Mouse (Mus musculus) monocyte, adult 2 months (primary cell): ENCODE data around the gene Smad3.

ENCODE experiments used
- DNase-seq, 2 experiments: peaks; one replicate each; pipeline ENCODE4 v3.0.0; 2022; ENCODE audit warnings: low spot score in 2 of 2, low read depth in 1 of 2

The Smad3 gene

DNA sequence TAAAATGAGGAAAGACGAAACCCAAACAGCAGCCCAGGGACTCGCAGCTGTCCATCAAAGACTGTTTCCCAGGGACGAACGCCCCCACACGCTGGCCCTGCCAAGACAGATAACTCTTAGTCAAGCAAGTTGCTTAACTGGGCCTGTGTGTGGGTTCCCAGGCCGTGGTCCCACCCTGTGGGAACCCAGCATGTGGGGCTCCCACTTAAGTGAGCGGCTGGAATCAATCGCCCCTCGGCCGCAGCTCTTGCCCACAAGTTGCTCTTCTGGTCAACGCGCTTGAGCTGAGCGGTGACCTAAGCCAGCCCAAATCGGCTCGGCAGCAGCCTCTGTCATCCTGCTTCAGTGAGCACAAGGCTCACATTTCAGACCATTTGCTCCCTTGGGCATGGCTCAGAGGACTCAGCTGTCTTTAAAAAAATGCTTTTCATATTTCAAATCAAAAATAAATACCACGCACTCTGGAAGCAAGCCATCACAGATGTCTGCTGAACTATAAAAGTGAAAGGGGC lies 55.2 kb downstream of the Smad3 start:
- no peak for DNase-seq

DNA sequence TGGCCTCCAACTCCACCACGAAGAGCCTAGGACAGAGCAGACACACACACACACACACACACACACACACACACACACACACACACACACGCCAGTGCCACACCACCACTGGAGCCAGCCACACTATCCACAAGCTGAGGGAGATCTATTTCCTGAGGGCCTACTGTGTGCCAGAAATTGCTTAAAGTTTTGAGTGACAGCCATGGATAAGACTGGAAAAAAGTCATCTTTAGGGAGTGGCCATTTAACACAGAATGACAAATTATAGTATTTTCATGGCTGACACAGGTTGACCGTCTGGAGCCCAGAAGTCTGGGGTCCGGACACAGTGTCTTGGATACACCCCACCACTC lies 55.9 kb downstream of the Smad3 start:
- DNase-seq = no peak

DNA sequence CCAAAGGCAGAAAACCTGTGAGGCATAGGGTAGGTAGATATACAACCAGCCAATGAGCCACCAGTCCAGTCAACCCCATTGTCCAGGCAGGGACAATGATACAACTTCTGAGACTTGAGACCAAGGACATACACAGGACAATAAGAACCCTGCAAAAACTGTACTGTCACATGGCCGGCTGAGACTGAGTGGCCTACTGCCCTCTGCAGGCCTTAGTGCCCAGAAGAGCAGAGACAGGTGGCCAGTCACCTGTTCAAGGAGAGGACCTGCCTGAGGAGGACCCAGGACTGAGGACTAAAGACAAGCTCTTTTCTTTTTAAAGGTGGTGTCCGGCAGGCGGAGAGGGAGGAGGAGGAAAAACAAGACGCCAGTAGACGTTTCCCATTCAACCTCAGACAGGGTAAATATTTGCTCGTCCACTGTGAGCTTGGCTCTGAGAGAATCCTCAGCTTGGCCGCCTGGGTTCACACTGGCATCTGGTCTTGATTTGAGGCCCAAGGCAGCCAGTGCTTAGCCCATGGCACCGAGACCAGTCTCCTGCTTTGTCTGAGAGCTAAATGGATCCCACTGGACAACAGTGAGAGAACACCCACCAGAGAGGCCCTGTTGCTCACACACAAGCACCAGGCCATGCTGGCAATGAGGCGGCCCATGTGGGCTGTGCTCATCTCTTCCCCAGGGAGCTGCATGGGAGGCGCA lies 56.4 kb downstream of the Smad3 start:
- DNase-seq = no peak

DNA sequence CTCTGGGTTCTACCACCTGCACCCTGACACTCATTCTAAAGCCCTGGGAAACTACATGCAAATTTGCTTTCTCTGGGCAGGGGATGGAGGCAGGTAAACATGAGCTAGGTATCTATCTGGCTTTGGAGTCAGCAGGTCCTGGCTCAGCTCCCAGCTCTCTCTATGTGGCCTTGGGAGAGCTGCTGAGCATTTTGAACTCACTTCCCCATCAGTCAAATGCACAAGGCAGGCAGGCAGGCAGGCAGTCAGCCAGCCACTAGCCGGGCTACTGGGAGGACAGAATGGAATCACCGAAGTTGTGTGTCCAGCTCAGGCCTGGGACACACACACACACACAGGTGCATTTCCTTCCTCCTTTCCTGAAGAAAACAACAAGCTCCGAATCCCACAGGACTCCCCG lies 58.6 kb downstream of the Smad3 start:
- no peak for DNase-seq

DNA sequence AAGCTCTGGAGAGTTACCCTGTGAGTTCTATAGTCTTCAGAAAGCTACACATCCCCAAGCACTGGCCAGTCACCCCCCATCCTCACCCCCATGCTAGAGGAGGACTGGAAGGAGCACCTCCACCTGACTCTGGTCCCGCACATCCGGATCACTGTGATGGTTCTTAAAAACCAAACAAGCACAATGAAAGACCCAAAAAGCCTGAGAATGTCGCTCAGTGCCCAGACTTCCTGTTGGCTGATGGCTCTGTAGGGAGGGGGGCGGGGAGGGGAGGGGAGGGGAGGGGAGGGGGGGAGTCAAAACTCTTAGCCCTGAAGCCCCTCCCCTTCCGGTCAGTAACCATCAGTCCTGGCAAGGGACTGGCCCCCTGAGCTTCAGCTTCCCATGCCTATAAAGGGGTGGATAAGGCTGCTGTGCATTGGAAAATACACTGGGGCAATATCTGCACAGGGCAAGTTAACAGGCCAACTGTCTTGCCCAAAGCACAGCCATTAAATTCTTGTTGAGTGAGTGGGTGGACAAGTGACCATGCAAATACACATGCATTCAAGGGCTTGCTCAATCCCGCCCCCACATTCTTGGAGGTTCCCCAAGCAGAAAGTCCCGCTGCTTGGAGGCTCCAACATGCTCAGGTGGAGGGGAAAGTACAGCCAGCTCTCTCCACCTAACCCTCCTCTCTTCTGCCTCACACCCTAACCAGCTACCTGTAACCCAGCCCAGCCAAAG lies 59.3 kb downstream of the Smad3 start:
- no peak for DNase-seq

DNA sequence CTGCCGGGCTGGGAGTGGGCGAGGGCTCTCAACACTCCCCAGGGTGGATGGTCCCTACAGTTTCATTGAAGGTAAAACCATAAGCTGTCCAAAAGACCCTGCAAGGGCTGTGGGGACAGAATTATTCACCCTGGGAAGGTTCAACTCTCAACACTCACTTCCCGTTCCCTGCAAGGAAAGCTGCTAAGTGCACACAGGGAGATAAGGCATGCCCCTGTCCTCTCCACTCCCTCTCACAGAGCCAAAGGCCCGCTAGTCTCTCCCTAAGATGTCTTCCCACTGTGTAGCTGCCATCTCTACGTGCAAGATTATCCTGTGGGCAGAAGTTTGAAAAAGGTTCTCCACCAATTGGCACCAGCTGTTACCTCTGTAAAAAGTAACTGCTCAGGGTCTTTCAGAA lies 60.2 kb downstream of the Smad3 start:
- DNase-seq = no peak

DNA sequence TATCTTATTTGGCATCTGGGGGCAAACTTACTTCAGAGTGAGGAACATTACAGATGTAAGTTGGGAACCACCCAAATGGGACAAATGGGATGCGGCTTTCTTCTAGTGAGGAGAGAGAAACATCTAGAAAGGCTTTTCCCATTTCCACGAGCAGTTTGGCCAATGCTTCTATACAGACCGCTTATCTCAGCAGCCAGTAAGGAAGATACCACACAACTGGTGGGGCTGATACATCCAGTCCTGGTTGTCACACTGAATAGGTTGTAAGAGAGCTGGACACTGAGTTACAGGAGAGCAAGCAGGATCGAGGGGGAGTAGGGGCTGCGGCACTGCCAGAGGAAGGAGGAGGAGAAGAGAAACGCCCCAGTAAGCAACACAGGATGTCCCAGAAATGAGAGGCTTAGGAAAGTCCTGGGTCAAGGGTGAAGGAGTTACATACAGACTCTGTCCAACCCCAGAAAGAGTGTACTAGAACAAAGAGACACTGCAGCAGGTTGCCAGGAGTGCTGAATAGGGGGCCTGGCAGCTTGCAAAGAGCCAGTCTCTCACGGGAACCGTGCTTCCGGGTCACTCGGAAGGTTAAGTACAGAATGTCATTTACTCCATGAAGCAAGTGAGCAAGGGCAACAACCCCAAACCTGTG lies 61.2 kb downstream of the Smad3 start:
- DNase-seq = no peak

DNA sequence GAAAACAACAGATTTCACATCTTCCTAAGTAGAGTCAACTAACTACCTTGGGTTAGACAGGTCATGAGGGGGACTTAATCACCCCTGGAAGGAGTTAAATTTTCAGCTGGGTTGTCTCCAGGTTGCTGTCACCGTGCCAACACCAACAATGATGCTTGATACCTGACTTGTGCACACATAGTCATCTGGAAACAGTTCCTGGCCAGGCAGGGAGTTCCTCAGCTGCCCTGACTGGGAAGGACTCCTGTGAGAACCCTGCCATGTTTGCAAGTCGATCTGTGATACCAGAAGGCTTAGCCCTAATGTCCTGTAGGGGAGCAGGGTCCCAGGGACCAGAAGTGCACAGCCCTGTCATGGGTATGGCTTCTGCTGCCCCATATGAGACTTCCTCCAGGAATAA lies 65.8 kb downstream of the Smad3 start:
- no peak for DNase-seq

DNA sequence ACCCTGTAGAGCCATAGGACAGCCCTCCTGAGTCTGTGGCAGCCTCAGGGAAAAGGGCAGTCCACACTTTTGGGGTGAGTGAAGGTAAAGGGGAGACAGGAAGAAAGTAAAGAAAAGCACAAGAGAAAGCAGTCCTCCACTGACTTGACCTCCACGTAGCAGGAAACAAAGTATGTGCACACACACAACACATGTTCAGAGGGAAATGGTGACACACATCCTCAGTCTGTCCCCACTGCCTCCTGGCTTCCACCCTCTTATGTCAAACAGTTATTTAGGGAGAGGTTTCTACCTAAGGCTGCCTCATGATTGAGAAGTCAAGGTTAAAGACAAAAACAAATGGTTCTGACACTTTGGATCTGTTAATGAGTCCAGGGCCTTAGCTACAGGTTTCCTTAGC lies 67.3 kb downstream of the Smad3 start:
- no peak for DNase-seq

DNA sequence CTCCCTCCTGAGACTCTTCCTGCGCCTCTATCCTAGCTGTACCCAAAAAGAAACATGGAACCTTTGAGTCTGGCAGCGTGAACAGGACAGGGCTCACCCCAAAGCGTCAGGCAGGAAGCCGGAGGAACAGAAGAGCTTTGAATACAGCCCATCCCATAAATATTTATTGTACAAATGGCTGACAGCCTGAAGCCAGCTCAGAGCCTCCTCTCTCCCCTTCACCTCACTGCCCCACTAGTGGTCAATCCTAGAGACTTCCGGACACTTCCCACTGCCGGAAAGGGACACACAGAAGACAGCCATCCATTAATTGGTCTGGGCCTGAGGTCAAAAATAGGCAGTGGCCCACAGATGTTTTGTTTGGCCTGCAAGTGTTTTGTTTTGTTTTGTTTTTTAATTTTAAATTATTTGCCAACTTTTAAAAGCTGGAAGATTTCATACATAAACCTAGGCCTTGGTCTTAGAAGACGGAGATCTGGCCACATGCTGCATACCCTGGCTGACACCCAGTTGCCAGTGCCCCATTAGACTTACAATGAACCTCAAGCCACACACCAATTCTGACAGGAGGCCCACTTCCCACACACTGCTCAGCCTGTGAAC lies 70.3 kb downstream of the Smad3 start:
- no peak for DNase-seq

DNA sequence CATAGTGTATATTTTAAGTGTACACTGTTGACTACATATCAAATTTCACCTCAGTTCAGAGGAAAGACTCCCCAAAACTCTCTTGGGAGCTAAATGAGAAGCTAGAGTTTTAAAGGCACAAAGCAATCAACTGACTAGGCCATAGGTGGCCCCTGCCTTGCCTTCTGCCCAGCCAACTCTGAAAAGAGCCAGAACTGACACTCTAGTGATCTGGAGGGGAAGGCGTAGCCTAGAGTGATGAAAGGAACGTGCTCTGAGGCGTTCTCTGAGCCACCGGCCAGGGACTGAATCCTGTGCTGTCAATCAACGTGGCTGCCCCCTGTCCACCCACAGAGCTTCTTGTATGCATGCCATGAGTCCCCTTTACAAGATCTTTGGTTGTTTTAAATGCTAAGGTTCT lies 72.4 kb downstream of the Smad3 start:
- DNase-seq = no peak

DNA sequence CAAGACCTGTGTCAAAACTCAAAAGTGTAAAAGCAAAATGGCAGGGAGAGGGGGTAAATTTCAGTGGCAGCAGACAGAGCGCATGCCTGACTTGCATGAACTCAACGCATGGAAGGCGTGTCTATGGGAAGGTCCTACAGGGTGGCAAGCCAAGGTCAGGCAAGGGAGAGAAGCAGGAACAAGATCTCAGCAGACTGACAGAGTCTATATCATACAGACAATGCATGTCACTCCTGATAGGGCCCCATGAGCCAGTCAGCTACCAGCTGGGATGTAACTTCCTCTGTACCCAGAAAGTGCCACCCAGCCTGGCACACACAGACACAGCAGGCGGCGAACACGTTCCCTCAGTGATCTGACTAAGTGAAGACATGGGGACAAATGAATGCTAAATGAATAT lies 73.5 kb downstream of the Smad3 start:
- peak; percentile 14 to 32 for DNase-seq

DNA sequence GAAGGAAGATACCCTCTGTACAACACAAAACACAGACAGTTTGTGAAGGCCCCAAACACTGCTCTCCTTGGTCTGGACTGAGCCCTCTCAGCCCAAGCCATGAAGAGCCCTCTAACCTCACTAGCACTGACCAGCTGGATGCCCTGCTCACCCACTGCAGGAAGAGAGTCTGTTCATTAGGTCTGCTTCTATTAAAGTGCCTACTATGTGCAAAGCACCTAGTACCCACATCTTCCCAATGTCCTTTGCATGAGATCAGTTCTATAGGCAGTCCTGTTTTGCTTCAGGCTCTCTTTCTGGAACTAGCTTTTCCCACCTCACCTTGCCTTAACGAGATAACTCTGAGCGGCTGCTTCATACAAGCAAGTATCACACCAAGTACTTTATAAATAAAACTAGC lies 74.9 kb downstream of the Smad3 start:
- no peak for DNase-seq

DNA sequence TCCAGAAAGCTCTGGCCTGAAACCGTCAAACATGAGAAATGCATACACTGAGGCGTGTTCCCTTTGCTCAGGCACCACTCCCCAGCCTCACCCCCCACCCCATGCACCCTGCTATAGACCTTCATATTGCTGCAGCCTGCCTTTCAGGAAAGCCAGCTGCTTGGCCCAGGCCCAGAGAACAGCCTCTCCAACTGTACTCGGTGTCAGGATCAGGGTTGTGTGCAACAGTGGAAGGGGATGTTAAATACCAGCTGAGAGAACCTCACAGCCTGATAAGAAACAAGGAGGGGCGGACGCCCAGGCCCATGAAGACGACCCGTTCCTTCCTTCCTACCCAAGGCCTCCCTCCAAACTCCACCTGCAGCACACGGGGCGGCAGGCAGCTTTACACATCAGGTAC lies 75.5 kb downstream of the Smad3 start:
- no peak for DNase-seq

DNA sequence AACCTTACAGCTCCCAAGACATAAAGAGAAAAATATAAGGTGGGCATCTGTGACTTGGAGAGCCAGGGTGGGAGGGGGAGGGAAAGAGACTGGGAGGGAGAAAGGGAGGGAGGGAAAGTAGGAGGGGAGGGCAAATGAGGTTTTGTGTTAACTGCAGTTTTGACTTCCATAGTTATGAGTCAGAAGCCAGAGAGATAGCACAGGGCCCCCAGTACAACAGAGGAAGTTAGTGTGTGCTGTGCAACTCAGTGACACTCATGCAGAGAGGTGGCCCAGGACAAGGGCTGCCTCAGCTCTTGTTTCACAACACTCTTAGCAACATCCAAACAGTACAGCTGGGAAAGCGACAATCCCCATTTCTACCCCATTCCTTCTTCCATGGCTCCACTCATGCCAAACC lies 79.7 kb downstream of the Smad3 start:
- DNase-seq = no peak

DNA sequence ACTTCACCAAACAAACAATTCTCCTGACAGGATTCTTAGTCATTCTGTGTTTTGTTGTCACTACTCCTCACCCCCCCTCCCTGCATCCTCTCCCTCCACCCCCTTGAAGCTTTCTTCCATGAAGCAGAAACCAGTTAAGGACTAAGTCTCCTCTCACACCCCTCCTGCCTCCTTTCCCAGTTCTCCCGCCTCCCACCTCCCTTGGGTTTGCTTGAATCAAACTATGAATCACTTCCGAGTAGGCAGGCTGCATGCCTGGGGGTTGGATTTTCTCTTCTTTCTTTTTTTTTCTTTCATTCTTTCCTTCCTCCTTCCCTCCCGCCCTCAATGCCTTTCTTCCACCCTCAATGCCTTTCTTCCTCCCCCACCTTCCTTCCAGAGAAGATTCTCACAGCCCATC lies 80.2 kb downstream of the Smad3 start:
- DNase-seq = no peak

DNA sequence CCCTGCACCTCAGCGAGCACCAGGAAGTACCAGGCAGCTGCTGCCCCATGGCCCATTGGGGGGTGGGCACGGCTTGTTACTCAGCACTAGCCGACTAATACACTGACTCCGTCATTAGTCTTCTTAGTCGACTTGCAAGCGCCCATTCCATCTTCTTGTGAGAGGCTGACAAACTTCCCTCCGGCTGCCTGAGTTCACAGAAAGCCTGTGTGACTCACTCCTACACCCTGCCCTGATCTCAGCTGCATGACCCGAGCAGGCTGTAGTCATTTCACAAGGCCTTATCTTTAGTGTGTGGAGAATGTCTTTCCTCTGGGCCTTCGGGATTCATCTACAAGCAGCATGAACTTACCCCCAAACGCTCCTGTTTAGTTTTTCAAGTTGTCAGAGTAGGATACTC lies 83.2 kb downstream of the Smad3 start:
- no peak for DNase-seq

DNA sequence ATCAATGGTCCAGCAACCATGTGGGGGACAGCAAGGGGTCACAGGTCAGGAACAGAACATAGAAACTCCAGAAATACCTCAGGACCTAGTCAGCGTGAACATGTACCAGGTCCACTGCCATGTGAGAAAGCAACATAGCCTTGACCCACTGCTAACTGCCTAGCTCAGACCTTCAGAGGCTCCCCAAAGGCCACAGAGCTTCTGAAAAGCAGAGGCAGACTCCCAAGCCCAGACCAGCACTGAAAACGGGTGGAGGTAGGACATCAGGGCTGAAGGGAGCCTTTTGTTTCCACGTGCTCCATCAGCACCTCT lies 84.3 kb downstream of the Smad3 start:
- DNase-seq = no peak

DNA sequence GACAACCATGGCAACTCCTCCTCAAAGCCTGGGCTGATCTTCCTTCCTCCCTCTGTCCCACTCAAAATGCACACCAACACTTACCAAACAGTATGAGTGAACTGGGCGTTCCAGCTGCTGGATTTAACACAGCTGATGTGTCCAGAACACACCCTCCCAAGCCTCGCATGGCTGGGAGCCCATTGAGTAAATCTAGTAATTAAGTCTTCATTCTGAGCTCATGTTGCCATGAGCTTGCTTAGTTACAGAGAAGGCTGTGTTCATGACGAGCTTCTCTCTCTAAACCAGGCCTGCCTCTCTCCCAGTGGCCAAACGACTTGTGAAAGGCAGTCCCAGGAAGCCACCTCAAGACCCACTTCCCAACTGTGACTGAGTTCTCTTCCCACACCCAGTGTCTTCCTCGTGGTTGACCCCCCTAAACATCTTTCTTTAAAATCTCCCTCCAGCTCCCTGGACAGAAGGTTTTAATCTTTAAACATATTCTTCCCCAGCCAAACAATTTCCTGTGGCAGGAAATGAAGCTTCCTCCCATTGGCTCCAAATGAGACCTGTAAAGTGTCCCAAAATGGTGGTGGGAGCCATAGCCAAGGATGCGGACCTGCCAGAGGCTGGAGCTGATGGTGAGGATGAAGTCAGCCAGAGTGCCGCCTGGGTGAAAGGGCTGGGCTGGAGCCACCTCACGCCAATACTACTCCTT lies 84.8 kb downstream of the Smad3 start:
- DNase-seq = no peak

DNA sequence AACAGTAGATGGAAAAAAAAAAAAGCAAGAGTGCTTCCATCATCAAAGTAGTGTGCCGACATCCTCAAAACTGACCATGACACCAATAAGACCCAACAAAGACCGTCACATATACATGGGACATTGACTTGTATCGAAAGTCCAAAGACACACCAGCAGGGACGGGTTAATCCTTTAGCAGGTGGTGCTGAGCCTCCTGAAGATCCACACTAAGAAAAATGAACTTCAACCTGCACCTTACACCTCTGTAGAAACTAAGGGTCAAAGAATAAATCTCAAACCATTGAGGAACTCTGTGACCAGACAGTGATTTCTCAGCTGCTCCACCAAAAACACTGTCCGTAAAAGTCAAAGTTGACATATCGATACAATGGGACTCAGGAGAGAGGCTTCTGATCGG lies 88.0 kb downstream of the Smad3 start:
- no peak for DNase-seq

DNA sequence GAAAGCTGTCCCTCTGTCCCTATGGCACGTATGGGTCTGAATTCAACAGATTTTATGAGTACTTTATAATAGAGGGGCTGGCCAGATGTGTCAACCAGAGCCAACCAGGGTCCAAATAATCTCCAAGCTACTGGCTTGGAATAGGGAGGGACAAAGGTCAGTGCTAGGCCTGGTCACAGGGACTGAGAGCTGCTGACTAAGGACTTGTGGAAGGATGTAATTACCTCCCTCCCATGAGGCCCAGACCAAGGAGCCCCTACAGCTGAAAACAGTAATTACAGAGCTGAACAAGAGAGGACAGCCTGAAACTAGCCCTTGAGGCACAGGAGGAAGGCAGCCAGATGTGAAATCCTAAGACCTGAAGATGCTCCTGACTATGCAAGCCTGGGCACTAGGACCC lies 89.2 kb downstream of the Smad3 start:
- no peak for DNase-seq

DNA sequence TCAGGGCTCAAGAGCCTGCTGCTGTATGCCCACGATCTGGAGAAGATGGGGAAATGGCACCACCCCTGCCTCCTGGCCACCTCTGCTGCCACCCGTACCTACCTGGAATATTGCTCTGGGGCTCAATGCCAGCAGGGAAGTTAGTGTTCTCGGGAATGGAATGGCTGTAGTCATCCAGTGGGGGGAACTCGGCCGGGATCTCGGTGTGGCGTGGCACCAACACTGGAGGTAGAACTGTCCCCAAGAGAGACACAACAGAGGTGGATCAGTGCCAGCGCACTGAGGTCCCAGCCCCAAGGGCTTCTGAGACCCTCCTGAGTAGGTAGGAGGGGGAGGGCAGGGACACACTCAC lies 90.4 kb downstream of the Smad3 start:
- DNase-seq = no peak
